Mouse (Mus musculus) liver, adult 2 months (tissue): ENCODE results near the gene Radil.

Source experiments
- CTCF ChIP-seq: fragments of 200-500 bp; IDR thresholded peaks from 2 replicates; pipeline ENCODE4 v1.5.1; 2011; ENCODE audit warnings: low read depth, low read length, control low read depth
- POLR2A ChIP-seq: fragments of 200-500 bp; IDR thresholded peaks from 2 replicates; pipeline ENCODE4 v1.6.1; 2011; ENCODE audit warnings: low read length, control low read depth; ENCODE audit not compliant: insufficient read depth; ENCODE audit errors: extremely low read depth

GRCm38 (mm10) chr5:142547066-142547465, 3.8 kb downstream of the Radil start:
- no peak for TF ChIP-seq POLR2A
- TF ChIP-seq CTCF = no peak
